Mouse (Mus musculus): ENCODE measurements around the gene Pid1. TPM values are rescaled to one million over a fixed set of nuclear protein-coding genes. Genes with fewer than 3 reads are reported as not detected.

Gene Pid1
- polyA plus RNA-seq, 1 experiment from 2014 or later = 84.9 TPM

- Histone ChIP-seq H3K27me3 (ENCODE audit: control insufficient read depth, insufficient read depth, low read length) (no peaks in the 10 kb centered on the region), H3K27ac (ENCODE audit: low read depth, low read length) (no peak overlapping the region), H3K9me3 (ENCODE audit: control insufficient read depth, low read length) (no peaks in the 10 kb centered on the region), H3K4me2 (replicated peaks; ENCODE audit: low read depth, low read length) (no peak overlapping the region), H3K4me1 (replicated peaks; ENCODE audit: control insufficient read depth, insufficient read depth, low read length) (no peaks in the 10 kb centered on the region), H3K9ac (ENCODE audit: low read depth, low read length) (no peak overlapping the region), H3K36me3 (ENCODE audit: control insufficient read depth, insufficient read depth, low read length) (no peaks in the 10 kb centered on the region), H3K4me3 (ENCODE audit: low read depth, low read length) (no peak overlapping the region)
- no peak for ATAC-seq (ENCODE audit: low FRiP score)
- WGBS = 91% methylated on average over 1 of the region's 1 CpGs
- no peak for DNase-seq (ENCODE audit: low spot score)
Observed at GRCm38 (mm10) chr1:84299719-84300118, 64.3 kb downstream of the Pid1 start.

- 41% methylated on average over 6 of the region's 6 CpGs for WGBS
Observed at GRCm38 (mm10) chr1:84286682-84287111, 77.3 kb downstream of the Pid1 start.

GRCm38 (mm10) chr1:84285620-84286019 lies 78.4 kb downstream of the Pid1 start:
- Histone ChIP-seq H3K9me3 (ENCODE audit: control insufficient read depth, low read length) (no peaks in the 10 kb centered on the region), H3K4me2 (replicated peaks; ENCODE audit: low read depth, low read length) (no peak overlapping the region), H3K9ac (ENCODE audit: low read depth, low read length) (no peak overlapping the region), H3K27ac (ENCODE audit: low read depth, low read length) (no peak overlapping the region), H3K4me1 (replicated peaks; ENCODE audit: control insufficient read depth, insufficient read depth, low read length) (no peaks in the 10 kb centered on the region), H3K36me3 (ENCODE audit: control insufficient read depth, insufficient read depth, low read length) (no peaks in the 10 kb centered on the region), H3K27me3 (ENCODE audit: control insufficient read depth, insufficient read depth, low read length) (no peaks in the 10 kb centered on the region), H3K4me3 (ENCODE audit: low read depth, low read length) (no peak overlapping the region)
- WGBS = 86% methylated on average over 7 of the region's 7 CpGs
- DNase-seq (ENCODE audit: low spot score) = no peak
- ATAC-seq (ENCODE audit: low FRiP score) = no peak

More at GRCm38 (mm10) chr1:84286682-84287111, 77.3 kb downstream of the Pid1 start:
- no peaks in the 10 kb centered on the region for H3K4me1 ChIP-seq (replicated peaks; ENCODE audit: control insufficient read depth, insufficient read depth, low read length)
- no peak overlapping the region for H3K4me2 ChIP-seq (replicated peaks; ENCODE audit: low read depth, low read length)
- no peak overlapping the region for H3K27ac ChIP-seq (ENCODE audit: low read depth, low read length)
- H3K9ac ChIP-seq (ENCODE audit: low read depth, low read length) = no peak overlapping the region
- DNase-seq (ENCODE audit: low spot score) = peak; percentile 81
- no peaks in the 10 kb centered on the region for H3K27me3 ChIP-seq (ENCODE audit: control insufficient read depth, insufficient read depth, low read length)
- no peak overlapping the region for H3K4me3 ChIP-seq (ENCODE audit: low read depth, low read length)
- no peaks in the 10 kb centered on the region for H3K9me3 ChIP-seq (ENCODE audit: control insufficient read depth, low read length)
- ATAC-seq (ENCODE audit: low FRiP score) = peak; percentile 23; the same call in 1 of the 2 replicates
- no peaks in the 10 kb centered on the region for H3K36me3 ChIP-seq (ENCODE audit: control insufficient read depth, insufficient read depth, low read length)

GRCm38 (mm10) chr1:84284293-84285068 lies 79.5 kb downstream of the Pid1 start:
- peak overlapping the region; percentile 81 for H3K4me2 ChIP-seq (replicated peaks; ENCODE audit: low read depth, low read length)
- no peaks in the 10 kb centered on the region for H3K36me3 ChIP-seq (ENCODE audit: control insufficient read depth, insufficient read depth, low read length)
- peak overlapping the region; percentile 65 for H3K4me3 ChIP-seq (ENCODE audit: low read depth, low read length)
- no peaks in the 10 kb centered on the region for H3K4me1 ChIP-seq (replicated peaks; ENCODE audit: control insufficient read depth, insufficient read depth, low read length)
- WGBS = 3% methylated on average over 36 of the region's 53 CpGs
- peak overlapping the region; percentile 77 for H3K9ac ChIP-seq (ENCODE audit: low read depth, low read length)
- H3K27ac ChIP-seq (ENCODE audit: low read depth, low read length) = peak overlapping the region; percentile 71
- ATAC-seq (ENCODE audit: low FRiP score) (peak; percentile 93), DNase-seq (ENCODE audit: low spot score) (peak; percentile 76)
- no peaks in the 10 kb centered on the region for H3K27me3 ChIP-seq (ENCODE audit: control insufficient read depth, insufficient read depth, low read length)
- no peaks in the 10 kb centered on the region for H3K9me3 ChIP-seq (ENCODE audit: control insufficient read depth, low read length)

- H3K4me2 ChIP-seq (replicated peaks; ENCODE audit: low read depth, low read length) = peak overlapping the region; percentile 81
- DNase-seq (ENCODE audit: low spot score) = peak; percentile 44
- peak overlapping the region; percentile 77 for H3K9ac ChIP-seq (ENCODE audit: low read depth, low read length)
- H3K9me3 ChIP-seq (ENCODE audit: control insufficient read depth, low read length) = no peaks in the 10 kb centered on the region
- no peaks in the 10 kb centered on the region for H3K4me1 ChIP-seq (replicated peaks; ENCODE audit: control insufficient read depth, insufficient read depth, low read length)
- no peak for ATAC-seq (ENCODE audit: low FRiP score)
- H3K27me3 ChIP-seq (ENCODE audit: control insufficient read depth, insufficient read depth, low read length) = no peaks in the 10 kb centered on the region
- H3K36me3 ChIP-seq (ENCODE audit: control insufficient read depth, insufficient read depth, low read length) = no peaks in the 10 kb centered on the region
- no peak overlapping the region for H3K27ac ChIP-seq (ENCODE audit: low read depth, low read length)
- peak overlapping the region; percentile 65 for H3K4me3 ChIP-seq (ENCODE audit: low read depth, low read length)
- 0% methylated on average over 2 of the region's 2 CpGs for WGBS
Observed at GRCm38 (mm10) chr1:84283119-84283518, 80.9 kb downstream of the Pid1 start.

GRCm38 (mm10) chr1:84280171-84280570 lies 83.8 kb downstream of the Pid1 start:
- Histone ChIP-seq H3K4me1 (replicated peaks; ENCODE audit: control insufficient read depth, insufficient read depth, low read length) (no peaks in the 10 kb centered on the region), H3K27me3 (ENCODE audit: control insufficient read depth, insufficient read depth, low read length) (no peaks in the 10 kb centered on the region), H3K9ac (ENCODE audit: low read depth, low read length) (no peak overlapping the region), H3K27ac (ENCODE audit: low read depth, low read length) (no peak overlapping the region), H3K4me2 (replicated peaks; ENCODE audit: low read depth, low read length) (no peak overlapping the region), H3K9me3 (ENCODE audit: control insufficient read depth, low read length) (no peaks in the 10 kb centered on the region), H3K36me3 (ENCODE audit: control insufficient read depth, insufficient read depth, low read length) (no peaks in the 10 kb centered on the region), H3K4me3 (ENCODE audit: low read depth, low read length) (no peak overlapping the region)
- DNase-seq (ENCODE audit: low spot score) = no peak
- WGBS = 84% methylated on average over 3 of the region's 3 CpGs
- no peak for ATAC-seq (ENCODE audit: low FRiP score)

GRCm38 (mm10) chr1:84278359-84279255 lies 85.4 kb downstream of the Pid1 start:
- 91% methylated on average over 7 of the region's 7 CpGs for WGBS
- Histone ChIP-seq H3K4me2 (replicated peaks; ENCODE audit: low read depth, low read length) (no peak overlapping the region), H3K4me3 (ENCODE audit: low read depth, low read length) (no peak overlapping the region), H3K9ac (ENCODE audit: low read depth, low read length) (no peak overlapping the region), H3K27me3 (ENCODE audit: control insufficient read depth, insufficient read depth, low read length) (no peaks in the 10 kb centered on the region), H3K36me3 (ENCODE audit: control insufficient read depth, insufficient read depth, low read length) (no peaks in the 10 kb centered on the region), H3K4me1 (replicated peaks; ENCODE audit: control insufficient read depth, insufficient read depth, low read length) (no peaks in the 10 kb centered on the region), H3K9me3 (ENCODE audit: control insufficient read depth, low read length) (no peaks in the 10 kb centered on the region), H3K27ac (ENCODE audit: low read depth, low read length) (no peak overlapping the region)
- DNase-seq (ENCODE audit: low spot score) (no peak), ATAC-seq (ENCODE audit: low FRiP score) (no peak)

- Histone ChIP-seq H3K36me3 (ENCODE audit: control insufficient read depth, insufficient read depth, low read length) (no peaks in the 10 kb centered on the region), H3K4me2 (replicated peaks; ENCODE audit: low read depth, low read length) (no peak overlapping the region), H3K9me3 (ENCODE audit: control insufficient read depth, low read length) (no peaks in the 10 kb centered on the region), H3K9ac (ENCODE audit: low read depth, low read length) (no peak overlapping the region), H3K4me3 (ENCODE audit: low read depth, low read length) (no peak overlapping the region), H3K27me3 (ENCODE audit: control insufficient read depth, insufficient read depth, low read length) (no peaks in the 10 kb centered on the region), H3K27ac (ENCODE audit: low read depth, low read length) (no peak overlapping the region), H3K4me1 (replicated peaks; ENCODE audit: control insufficient read depth, insufficient read depth, low read length) (no peaks in the 10 kb centered on the region)
- no peak for DNase-seq (ENCODE audit: low spot score)
- WGBS = 68% methylated on average over 4 of the region's 4 CpGs
- no peak for ATAC-seq (ENCODE audit: low FRiP score)
Observed at GRCm38 (mm10) chr1:84272951-84273350, 91.0 kb downstream of the Pid1 start.

Data from hindbrain, embryonic 11.5 days (tissue).